Mouse (Mus musculus): ENCODE measurements at regions not wholly inside any gene's neighbourhood (a gene's known extent, or its start where the extent isn't known, plus 50 kb on each side); places are given as distances from the start of the nearest gene placed in this dataset.

GRCm38 (mm10) chr7:136383296-136383695 lies 511.1 kb upstream of the Mgmt start:
- 77% methylated on average over 2 of the region's 2 CpGs for WGBS
- H3K4me1 ChIP-seq: peaks cover 23% of the 10 kb centered on the region
- peak; percentile 55 for DNase-seq (ENCODE audit: low spot score)
- H3K27me3 ChIP-seq (ENCODE audit: insufficient read depth, poor library complexity, severe bottlenecking): no peaks in the 10 kb centered on the region
- H3K9me3 ChIP-seq: no peaks in the 10 kb centered on the region
- H3K4me3 ChIP-seq: no peak overlapping the region
- no peak overlapping the region for H3K27ac ChIP-seq
- no peaks in the 10 kb centered on the region for H3K36me3 ChIP-seq

- Histone ChIP-seq H3K9me3 (no peaks in the 10 kb centered on the region), H3K4me3 (no peak overlapping the region), H3K27ac (no peak overlapping the region), H3K4me1 (no peaks in the 10 kb centered on the region), H3K27me3 (ENCODE audit: insufficient read depth, poor library complexity, severe bottlenecking) (no peaks in the 10 kb centered on the region), H3K36me3 (no peaks in the 10 kb centered on the region)
- WGBS: 89% methylated on average over 4 of the region's 4 CpGs
- DNase-seq (ENCODE audit: low spot score): peak; percentile 59
Observed at GRCm38 (mm10) chr7:136387736-136388135, 506.7 kb upstream of the Mgmt start.

GRCm38 (mm10) chr7:136390066-136390465 lies 504.3 kb upstream of the Mgmt start:
- Histone ChIP-seq H3K27ac (no peak overlapping the region), H3K36me3 (no peaks in the 10 kb centered on the region), H3K4me3 (no peak overlapping the region), H3K27me3 (ENCODE audit: insufficient read depth, poor library complexity, severe bottlenecking) (no peaks in the 10 kb centered on the region), H3K4me1 (no peaks in the 10 kb centered on the region), H3K9me3 (no peaks in the 10 kb centered on the region)
- 67% methylated on average over 8 of the region's 8 CpGs for WGBS
- peak; percentile 61 for DNase-seq (ENCODE audit: low spot score)

GRCm38 (mm10) chr7:136393454-136393853 lies 501.0 kb upstream of the Mgmt start:
- H3K27me3 ChIP-seq (ENCODE audit: insufficient read depth, poor library complexity, severe bottlenecking): no peaks in the 10 kb centered on the region
- no peak overlapping the region for H3K27ac ChIP-seq
- H3K9me3 ChIP-seq: no peaks in the 10 kb centered on the region
- no peaks in the 10 kb centered on the region for H3K36me3 ChIP-seq
- no peak overlapping the region for H3K4me3 ChIP-seq
- no peak for DNase-seq (ENCODE audit: low spot score)
- H3K4me1 ChIP-seq: 0 out of 2 replicates have a peak, but pooled peaks cover 3% of the 10 kb centered on the region
- 78% methylated on average over 6 of the region's 6 CpGs for WGBS

GRCm38 (mm10) chr7:136395838-136396237 lies 498.6 kb upstream of the Mgmt start:
- H3K27ac ChIP-seq: no peak overlapping the region
- WGBS: 79% methylated on average over 2 of the region's 2 CpGs
- peak; percentile 57 for DNase-seq (ENCODE audit: low spot score)

GRCm38 (mm10) chr7:136397101-136397500 lies 497.3 kb upstream of the Mgmt start:
- Histone ChIP-seq H3K27me3 (ENCODE audit: insufficient read depth, poor library complexity, severe bottlenecking) (no peaks in the 10 kb centered on the region), H3K4me1 (0 out of 2 replicates have a peak, but pooled peaks cover 3% of the 10 kb centered on the region), H3K36me3 (no peaks in the 10 kb centered on the region), H3K4me3 (no peak overlapping the region), H3K27ac (no peak overlapping the region), H3K9me3 (no peaks in the 10 kb centered on the region)
- WGBS: 84% methylated on average over 4 of the region's 4 CpGs
- DNase-seq (ENCODE audit: low spot score): peak; percentile 45

More at GRCm38 (mm10) chr7:136395838-136396237, 498.6 kb upstream of the Mgmt start:
- Histone ChIP-seq H3K4me3 (no peak overlapping the region), H3K36me3 (no peaks in the 10 kb centered on the region), H3K27me3 (ENCODE audit: insufficient read depth, poor library complexity, severe bottlenecking) (no peaks in the 10 kb centered on the region), H3K9me3 (no peaks in the 10 kb centered on the region), H3K4me1 (0 out of 2 replicates have a peak, but pooled peaks cover 3% of the 10 kb centered on the region)

GRCm38 (mm10) chr7:136402688-136403597 lies 491.5 kb upstream of the Mgmt start:
- H3K36me3 ChIP-seq: no peaks in the 10 kb centered on the region
- DNase-seq (ENCODE audit: low spot score): peak; percentile 42
- H3K27ac ChIP-seq: no peak overlapping the region
- H3K27me3 ChIP-seq (ENCODE audit: insufficient read depth, poor library complexity, severe bottlenecking): 0 out of 2 replicates have a peak, but pooled peaks cover 11% of the 10 kb centered on the region
- 84% methylated on average over 8 of the region's 8 CpGs for WGBS
- H3K9me3 ChIP-seq: no peaks in the 10 kb centered on the region
- H3K4me1 ChIP-seq: peaks cover 2% of the 10 kb centered on the region; the same call in 1 of the 2 replicates
- no peak overlapping the region for H3K4me3 ChIP-seq

GRCm38 (mm10) chr7:136405391-136405790 lies 489.0 kb upstream of the Mgmt start:
- WGBS: 86% methylated on average over 8 of the region's 8 CpGs
- Histone ChIP-seq H3K36me3 (no peaks in the 10 kb centered on the region), H3K27me3 (ENCODE audit: insufficient read depth, poor library complexity, severe bottlenecking) (0 out of 2 replicates have a peak, but pooled peaks cover 15% of the 10 kb centered on the region), H3K4me1 (peaks cover 2% of the 10 kb centered on the region; the same call in 1 of the 2 replicates), H3K4me3 (no peak overlapping the region), H3K27ac (no peak overlapping the region), H3K9me3 (no peaks in the 10 kb centered on the region)
- DNase-seq (ENCODE audit: low spot score): peak; percentile 11

GRCm38 (mm10) chr7:136406258-136407100 lies 487.9 kb upstream of the Mgmt start:
- H3K27ac ChIP-seq: no peak overlapping the region
- H3K9me3 ChIP-seq: no peaks in the 10 kb centered on the region
- peaks cover 2% of the 10 kb centered on the region; the same call in 1 of the 2 replicates for H3K4me1 ChIP-seq
- DNase-seq (ENCODE audit: low spot score): peak; percentile 61
- no peaks in the 10 kb centered on the region for H3K36me3 ChIP-seq
- WGBS: 72% methylated on average over 20 of the region's 20 CpGs
- H3K4me3 ChIP-seq: no peak overlapping the region
- H3K27me3 ChIP-seq (ENCODE audit: insufficient read depth, poor library complexity, severe bottlenecking): 0 out of 2 replicates have a peak, but pooled peaks cover 15% of the 10 kb centered on the region

GRCm38 (mm10) chr7:136414808-136415207 lies 479.6 kb upstream of the Mgmt start:
- Histone ChIP-seq H3K9me3 (no peaks in the 10 kb centered on the region), H3K4me1 (no peaks in the 10 kb centered on the region), H3K27ac (no peak overlapping the region), H3K27me3 (ENCODE audit: insufficient read depth, poor library complexity, severe bottlenecking) (peaks cover 3% of the 10 kb centered on the region; the same call in 1 of the 2 replicates), H3K36me3 (no peaks in the 10 kb centered on the region), H3K4me3 (no peak overlapping the region)
- 92% methylated on average over 8 of the region's 8 CpGs for WGBS
- no peak for DNase-seq (ENCODE audit: low spot score)

GRCm38 (mm10) chr7:136417327-136417726 lies 477.1 kb upstream of the Mgmt start:
- Histone ChIP-seq H3K36me3 (no peaks in the 10 kb centered on the region), H3K9me3 (no peaks in the 10 kb centered on the region), H3K27me3 (ENCODE audit: insufficient read depth, poor library complexity, severe bottlenecking) (peaks cover 8% of the 10 kb centered on the region; the same call in 1 of the 2 replicates), H3K4me1 (no peaks in the 10 kb centered on the region), H3K4me3 (no peak overlapping the region), H3K27ac (no peak overlapping the region)
- DNase-seq (ENCODE audit: low spot score): no peak
- WGBS: 71% methylated on average over 4 of the region's 4 CpGs

GRCm38 (mm10) chr7:136423846-136424531 lies 470.4 kb upstream of the Mgmt start:
- Histone ChIP-seq H3K4me1 (0 out of 2 replicates have a peak, but pooled peaks cover 3% of the 10 kb centered on the region), H3K27me3 (ENCODE audit: insufficient read depth, poor library complexity, severe bottlenecking) (peaks cover 23% of the 10 kb centered on the region; the same call in 1 of the 2 replicates), H3K27ac (no peak overlapping the region), H3K4me3 (no peak overlapping the region), H3K36me3 (no peaks in the 10 kb centered on the region), H3K9me3 (no peaks in the 10 kb centered on the region)
- WGBS: 73% methylated on average over 8 of the region's 8 CpGs
- DNase-seq (ENCODE audit: low spot score): no peak

Data from heart, embryonic 10.5 days (tissue).